Mouse (Mus musculus) thymus, postnatal 10 days (tissue): ENCODE results near the gene Cd300lb.

ENCODE experiments used
- DNase-seq, 2 experiments: peaks; one replicate each; pipeline ENCODE4 v3.0.0; 2021; ENCODE audit warnings: low spot score in 2 of 2

The Cd300lb gene

DNA sequence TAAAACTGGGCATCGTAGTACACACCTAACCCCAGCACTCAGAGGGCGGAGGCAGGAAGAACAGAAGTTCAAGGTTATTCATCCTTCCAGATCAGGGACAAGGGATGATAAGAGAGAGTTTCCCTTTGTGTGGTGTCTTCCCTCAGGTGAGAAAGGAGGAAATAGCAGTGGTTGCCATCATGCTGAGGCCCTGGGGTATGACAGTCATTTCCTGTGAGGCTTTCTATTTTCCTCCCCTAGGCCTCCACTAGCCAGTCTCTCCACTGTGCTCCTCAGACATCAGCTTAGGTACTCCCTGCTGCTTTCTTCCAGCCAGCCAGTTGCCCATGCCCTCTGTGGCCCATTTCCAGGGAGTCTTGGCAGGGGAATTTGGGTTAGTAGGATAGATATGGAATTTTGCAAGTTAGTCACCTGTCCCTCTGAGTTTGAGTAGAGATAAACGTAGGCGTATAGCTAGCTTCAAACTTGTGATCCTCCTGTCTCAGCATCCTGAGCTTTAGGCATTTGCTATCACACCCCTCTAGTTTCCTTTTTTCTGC lies 50.9 kb downstream of the Cd300lb start:
- no peak for DNase-seq

DNA sequence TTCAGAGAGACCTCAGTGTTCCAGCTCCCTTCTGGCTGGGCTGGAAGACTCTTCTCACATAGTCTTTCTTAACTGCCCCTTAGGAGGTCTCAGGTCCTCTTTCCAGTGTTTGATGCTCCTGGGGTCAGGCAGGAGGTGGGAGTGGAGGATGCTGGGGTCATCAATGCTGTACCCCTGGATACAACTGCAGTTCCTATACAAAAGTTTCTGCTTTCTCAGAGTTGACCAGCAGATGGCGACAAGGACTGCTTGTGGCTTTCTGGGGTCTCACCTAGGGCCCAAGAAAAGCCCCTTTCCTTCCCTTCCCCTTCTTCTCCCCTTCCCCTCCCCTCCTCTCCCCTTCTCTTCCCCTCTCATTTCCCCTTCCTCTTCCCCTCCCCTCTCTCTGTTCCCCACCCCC lies 53.6 kb downstream of the Cd300lb start:
- DNase-seq = peak in 1 of 2 experiments; percentile 65

DNA sequence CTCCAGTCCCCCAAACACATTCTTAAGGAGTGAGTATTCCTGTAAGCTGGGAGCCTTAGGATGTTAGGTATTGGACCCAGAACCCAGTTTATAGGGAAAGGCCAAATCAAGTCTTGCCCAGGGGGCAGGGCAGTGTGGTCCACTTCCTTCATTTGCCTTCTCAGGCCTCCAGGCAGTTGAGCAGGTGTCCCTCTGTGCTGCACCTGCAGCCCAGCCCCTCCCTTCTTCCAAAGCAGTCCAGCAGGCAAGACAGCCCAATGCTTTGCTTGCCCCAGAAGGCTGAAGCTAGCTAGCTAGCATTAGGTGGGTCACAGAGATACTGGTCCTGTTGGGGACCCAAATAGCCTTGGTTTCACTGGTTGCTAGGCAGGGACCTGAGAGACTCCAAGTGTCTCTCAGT lies 54.0 kb downstream of the Cd300lb start:
- DNase-seq = no peak

DNA sequence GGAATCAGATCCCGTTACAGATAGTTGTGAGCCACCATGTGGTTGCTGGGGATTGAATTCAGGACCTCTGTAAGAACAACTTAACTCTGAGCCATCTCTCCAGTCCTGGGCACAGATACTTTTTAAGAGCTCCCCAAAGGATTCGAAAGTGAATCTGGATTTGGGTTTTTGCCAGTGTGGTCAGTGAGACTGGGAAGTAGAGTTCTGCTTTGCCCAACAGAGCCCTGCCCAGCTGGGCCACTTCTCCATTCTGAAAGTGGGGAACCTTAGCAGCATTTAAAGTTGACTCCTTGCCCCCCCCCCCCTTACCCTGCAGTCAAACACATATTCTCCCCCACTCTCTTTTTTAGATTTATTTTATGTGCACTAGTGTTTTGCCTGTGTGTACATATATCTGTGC lies 54.5 kb downstream of the Cd300lb start:
- DNase-seq = no peak

DNA sequence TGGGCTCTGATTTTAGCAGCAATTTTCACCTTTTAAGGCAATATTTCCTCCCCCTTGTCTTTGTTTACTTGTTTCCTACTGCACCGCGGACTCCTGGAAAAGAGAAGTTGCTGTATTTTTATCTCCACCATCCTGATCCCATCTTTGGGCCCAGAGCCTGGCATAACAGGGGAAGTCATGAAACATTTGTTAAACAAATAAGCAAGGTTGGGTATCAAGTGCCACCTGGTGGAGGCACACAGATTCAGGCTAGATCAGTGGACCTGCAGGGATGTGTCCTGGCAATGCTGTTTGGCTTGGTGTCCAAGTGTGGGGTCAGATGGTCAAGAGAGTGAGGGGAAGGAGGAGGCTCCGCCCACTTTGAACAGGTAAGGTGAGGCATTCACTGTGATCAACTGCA lies 57.0 kb downstream of the Cd300lb start:
- no peak for DNase-seq

DNA sequence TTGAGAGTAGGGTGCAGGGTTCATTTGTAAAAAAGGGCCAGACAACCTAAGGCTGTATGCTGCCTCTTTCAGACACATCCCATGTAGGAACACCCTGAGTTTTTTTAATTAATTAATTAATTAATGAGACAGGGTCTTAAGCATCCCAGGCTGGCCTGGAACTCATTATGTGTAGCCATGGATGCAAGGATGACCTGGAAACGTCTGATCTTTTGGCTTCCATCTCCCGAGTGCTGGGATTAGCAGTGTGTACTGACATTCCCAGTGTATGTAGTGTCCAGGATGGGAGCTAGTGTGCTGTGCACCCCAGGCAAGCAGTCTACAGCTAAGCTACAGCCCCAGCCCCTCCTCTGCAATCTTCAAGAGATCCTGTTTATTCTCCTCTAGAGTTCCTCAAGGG lies 57.6 kb downstream of the Cd300lb start:
- DNase-seq = no peak

DNA sequence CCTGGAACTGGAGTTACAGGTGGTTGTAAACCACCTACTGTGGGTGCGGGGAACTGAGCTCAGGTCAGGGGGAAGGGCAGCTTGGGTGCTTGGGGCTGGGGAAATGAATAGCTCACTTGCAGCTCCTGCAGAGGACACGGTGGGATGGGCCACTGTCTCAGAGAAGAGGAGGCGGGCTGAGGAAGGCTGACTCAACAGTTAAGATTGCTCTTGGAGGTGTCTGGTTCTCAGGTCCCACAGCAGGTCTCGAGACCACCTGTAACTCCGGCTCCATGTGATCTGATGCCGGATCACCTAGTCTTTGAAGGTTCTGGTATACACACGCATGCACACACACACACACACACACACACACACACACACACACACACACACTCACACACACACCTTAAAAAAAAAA lies 58.0 kb downstream of the Cd300lb start:
- DNase-seq = no peak

DNA sequence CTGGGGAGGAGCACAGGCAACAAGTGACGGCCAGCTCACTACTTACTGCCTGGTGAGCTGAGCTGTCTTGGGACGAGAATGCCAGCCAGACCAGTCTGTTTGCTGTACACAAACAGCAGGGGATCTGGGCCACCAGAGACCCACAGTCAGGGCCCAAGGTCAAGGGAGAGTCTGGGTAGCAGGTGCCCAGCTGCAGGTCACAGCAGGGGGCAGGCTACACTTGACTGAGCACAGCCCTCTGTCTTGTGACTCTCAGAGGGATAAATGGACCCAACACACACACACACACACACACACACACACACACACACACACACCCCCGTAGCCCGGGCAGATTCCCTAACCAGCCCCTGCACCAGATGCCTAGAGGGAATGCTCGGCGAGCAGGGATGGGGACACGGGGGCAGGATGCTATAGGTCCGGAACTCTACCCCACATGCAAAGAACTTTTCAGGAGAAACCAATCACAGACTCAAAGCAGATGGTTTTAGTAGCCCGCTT lies 58.8 kb downstream of the Cd300lb start:
- no peak for DNase-seq

DNA sequence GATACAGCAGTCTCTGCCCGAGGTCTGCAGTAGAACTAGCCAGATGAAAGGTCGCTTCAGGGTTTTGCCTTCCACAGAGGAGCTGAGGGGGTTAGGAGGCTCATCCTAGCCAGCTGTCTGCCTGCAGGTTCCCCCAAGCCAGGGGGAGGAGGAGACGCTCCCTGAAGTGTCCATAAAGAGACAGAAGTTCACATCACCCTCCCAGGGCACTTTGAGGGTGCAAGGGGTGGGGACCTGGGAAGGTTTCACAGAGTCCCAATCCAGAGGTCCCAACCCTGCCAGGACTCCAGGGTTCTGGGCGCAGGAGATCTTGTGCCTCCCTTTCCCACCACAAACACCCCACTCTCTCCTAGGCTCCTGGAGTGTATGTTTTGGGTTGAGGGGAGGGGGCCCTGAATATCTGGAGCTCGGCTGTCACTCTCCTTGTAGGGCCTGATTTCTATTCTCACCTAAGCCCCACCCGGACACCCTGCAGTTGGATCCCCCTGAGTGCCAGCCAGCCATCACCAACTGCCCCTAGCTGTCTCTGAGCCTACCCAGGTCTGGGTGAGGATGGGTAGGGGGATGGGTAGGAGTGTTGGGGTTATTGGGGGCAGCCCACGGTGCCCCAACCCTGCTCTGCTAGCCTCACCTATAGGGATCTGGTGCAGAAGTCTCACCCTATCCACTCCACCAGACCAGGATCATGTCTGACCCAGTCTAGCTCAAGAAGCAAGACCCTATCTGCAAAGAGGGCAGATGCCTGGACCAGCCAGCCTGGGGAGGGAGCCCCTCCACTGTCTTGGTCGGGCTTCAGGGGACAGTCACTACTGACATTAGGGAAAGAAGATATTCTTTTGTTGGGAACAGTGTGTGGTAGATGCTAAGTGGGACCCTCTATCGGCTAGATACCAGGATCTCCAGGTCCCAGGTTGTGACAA lies 59.7 kb downstream of the Cd300lb start:
- no peak for DNase-seq

DNA sequence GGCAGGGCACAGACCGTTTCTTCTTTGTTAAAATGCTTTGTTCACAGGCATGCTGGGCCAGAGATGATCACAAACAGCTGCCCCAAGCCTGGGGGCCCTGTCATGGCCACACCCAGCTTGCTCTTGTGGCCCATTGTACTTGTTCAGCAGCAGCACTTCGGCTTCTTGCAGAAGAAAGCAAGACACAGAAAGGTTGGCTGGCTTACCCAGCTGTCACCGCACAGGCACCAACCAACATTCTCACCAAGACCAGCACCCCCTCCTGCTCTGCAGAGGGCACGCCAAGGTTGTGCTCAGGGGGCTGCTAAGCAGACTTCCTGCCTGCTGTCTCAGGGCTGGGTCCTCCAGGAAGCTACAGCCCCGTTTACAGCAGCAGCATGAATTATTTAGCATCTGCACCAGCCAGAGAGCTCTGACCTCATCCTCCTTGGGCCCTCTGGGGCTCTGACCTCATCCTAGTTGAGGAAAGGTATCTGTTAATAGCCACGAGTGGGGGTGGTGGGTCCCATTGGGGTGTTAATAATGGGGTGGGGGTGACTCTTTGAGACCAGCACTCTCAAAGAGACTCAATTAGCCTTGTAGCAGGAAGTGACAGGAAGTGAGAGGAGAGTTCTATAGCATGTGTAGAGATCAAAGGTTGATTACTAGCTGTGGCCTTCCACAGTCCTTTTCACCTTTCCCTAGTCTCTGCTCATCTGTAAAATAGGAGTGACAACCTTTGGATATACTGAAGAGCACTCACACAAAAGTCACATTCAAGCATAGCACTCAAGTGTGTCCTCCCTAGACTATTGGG lies 61.0 kb downstream of the Cd300lb start:
- DNase-seq = peak; percentile 73
